Mouse (Mus musculus) megakaryocyte-erythroid progenitor cell, adult 5-6 weeks (primary cell): ENCODE data around the gene Tmem100. TPM values are rescaled to one million over a fixed set of nuclear protein-coding genes. Genes with fewer than 3 reads are reported as not detected.

ENCODE experiments used
- ATAC-seq: replicated peaks from 2 replicates; pipeline ENCODE4 v1.8.0; 2016; ENCODE audit warnings: mild to moderate bottlenecking, inconsistent platforms; ENCODE audit not compliant: severe bottlenecking, poor library complexity, low FRiP score, low TSS enrichment
- total RNA-seq, 2 experiments: library from RNA; stranded (forward) in 1 of 2; stranded (reverse) in 1 of 2; fragments of 200-1000, 215-1000 nt in 1 of 2; fragments of >200 nt in 1 of 2; fragmentation: Nextera tagmentation in 1 of 2; gene quantifications; 2 replicates each; pipeline ENCODE4 v1.2.3; 2014 to 2017

The Tmem100 gene
- total RNA-seq, 2 experiments from 2014 or later = not detected

DNA sequence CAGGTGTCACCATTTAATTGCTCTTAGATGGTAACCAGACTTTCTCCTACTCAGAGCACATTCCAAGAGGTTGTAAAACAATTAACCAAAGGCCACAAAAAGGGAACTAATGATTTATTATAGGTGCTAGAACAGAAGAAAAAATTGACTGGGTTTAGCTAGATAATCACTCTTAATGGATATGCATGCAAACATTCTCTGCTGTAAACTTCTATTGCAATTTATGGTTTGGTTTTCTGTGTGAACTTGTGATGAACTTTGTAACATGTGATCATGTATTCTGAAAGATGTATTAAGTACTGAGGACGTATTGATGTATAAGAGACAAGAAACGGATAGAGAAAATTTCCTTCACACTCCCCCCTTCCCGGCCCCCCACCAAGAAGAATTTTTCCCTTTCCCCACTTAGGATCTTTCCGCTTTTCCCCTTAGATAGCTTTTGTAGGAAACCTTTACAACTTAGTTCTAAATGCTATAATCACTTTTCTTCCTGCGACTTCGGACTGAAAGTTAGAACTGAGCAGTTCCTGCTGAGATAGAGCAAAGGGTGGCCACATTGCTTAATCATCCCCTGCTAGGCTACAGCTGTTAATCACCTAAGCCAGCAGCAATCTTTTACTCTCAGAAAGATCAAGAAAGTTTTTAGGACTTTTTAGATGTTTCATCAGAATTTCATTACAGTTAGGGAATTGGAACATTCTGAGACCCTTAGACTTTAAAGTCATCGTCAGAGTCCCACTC lies 22.2 kb upstream of the Tmem100 start:
- no peak for ATAC-seq

DNA sequence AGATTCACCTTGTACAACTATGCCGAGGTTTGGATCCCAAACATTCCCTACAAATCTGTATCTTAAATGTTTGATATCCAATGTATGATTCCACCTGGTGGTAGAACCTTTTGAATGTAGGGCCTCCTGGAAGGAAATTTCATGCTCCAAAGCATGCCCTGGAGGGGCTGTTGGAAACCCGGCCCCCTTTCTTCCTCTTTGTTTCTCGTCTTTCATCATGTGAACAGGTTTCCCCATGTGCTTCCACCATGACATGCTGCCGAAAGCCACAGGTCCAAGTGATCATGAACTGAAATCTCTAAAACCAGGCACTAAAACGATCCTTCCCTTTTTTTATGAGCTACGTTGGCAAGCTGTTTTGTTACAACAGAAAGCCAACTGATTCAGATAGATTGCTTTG lies 16.5 kb upstream of the Tmem100 start:
- ATAC-seq = no peak

GRCm38 (mm10) chr11:90015281-90015680 lies 14.9 kb upstream of the Tmem100 start:
- no peak for ATAC-seq

DNA sequence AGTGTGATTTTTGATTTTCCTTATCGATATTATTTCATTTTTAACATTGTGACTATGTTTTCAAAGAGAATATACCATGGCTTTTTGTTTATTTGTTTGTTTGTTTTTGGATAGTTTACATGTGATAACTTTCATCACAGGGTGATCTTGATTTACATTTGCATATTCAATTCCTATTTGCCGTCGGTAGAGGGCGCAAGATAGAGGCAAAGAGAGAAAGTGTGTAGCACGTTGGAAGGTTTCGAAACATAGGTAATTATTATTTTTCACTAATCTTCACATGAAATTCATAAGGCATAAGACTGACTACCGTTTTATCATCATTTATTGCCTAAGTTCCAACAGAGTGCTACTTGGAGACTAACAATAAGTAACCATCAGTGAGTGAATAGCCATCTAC lies 11.0 kb upstream of the Tmem100 start:
- peak; percentile 61; the same call in 1 of the 2 replicates for ATAC-seq

GRCm38 (mm10) chr11:90025891-90026801 lies 4.0 kb upstream of the Tmem100 start:
- ATAC-seq = no peak

DNA sequence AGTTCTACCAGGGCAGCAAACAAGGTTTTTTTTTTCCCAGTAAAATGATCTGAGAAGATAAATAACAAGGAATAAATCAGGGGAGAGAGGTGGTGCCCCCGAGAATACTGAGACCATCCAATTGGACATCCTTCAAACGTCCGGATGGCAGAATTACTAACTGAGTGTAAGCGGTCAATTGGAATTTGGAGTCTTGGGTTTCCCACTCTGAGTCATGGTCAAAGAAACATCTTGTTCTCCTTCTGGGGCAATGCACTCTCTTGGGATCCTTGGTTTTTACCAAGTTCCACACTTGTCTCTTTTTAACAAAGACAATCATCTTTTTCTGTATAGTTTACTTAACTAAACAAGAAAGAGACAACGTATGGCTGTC lies 3.4 kb upstream of the Tmem100 start:
- ATAC-seq = no peak

DNA sequence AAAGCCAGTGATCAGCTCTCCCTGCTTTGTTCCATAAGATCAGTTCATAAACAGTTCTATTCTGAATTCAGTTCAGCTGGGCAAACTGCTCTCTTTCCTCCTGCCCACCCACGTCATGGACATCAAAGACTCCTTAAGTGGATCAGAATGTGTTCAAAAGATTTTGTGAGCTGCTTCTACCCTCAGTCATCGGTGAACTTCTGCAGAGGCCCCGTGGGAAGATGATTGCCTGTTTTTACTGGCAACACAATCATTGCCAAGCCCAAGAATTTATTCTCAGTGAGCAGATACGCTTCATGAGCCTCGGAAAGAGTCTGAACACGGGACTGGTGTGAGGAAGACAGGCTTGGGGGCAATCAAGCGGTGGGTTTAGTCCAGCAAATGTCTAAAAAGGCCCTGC lies 2.9 kb upstream of the Tmem100 start:
- ATAC-seq = no peak

GRCm38 (mm10) chr11:90028746-90029145 lies 1.4 kb upstream of the Tmem100 start:
- no peak for ATAC-seq

DNA sequence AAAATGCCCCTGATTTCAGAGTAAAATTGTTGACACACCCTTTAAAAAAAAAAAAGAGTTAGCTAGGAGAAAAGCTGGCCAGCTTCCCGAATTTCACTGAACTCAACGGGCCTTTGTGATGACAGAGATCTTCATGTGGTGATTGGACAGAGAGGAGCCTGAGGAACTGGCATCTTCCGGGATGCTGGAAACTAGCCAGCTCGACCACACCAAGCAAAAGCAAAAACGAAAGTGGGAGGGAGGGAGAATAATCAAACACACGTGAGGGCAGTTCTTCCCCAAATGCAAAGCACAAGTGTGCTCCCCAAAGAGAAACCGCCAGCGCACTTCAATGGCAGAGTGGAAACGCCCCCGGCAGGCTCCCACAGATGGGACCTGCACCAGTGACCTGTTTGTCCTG lies 794 bp upstream of the Tmem100 start:
- peak; percentile 41; the same call in 1 of the 2 replicates for ATAC-seq

DNA sequence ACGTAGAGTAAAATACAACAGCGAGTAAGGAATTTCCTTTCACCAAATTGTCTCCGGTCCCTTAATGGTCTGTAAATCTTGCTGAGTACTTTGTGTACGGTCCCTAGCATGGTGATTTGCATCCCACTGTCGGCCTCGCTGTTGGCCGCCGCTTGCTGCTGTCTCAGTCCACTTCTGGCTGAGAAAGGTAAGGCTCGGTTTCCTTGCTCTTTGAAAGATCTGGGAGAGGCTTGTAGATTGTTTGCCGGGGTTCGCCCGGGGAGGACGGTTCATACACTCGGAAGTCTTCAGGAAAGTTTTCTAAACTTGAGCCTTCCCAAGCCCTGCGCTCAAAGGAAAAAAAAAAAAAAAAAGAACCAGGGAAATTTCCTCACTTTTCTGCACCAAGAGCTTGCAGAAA lies 409 bp downstream of the Tmem100 start:
- no peak for ATAC-seq

GRCm38 (mm10) chr11:90031076-90031475 lies 928 bp downstream of the Tmem100 start:
- no peak for ATAC-seq

GRCm38 (mm10) chr11:90032807-90033206 lies 2.7 kb downstream of the Tmem100 start:
- no peak for ATAC-seq

DNA sequence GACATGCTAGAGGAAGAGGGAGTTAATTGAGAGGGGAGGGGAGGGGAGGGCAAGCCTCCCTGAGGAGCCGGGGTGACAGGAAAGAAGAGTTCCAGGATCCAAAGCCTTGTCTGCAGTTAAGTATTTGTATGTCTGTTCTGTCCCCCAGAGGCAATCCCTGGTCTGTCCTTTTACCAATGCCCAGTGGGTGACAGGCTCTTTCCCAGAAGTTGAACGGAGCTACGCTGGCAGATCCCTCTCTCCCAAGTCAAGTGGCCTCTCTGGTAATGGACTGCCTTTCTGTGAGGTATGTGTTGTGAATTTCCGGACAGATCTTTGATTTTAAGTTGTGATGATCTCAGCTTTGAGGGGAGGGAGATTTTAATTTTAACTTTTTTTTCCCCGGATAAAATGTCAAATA lies 3.3 kb downstream of the Tmem100 start:
- no peak for ATAC-seq

DNA sequence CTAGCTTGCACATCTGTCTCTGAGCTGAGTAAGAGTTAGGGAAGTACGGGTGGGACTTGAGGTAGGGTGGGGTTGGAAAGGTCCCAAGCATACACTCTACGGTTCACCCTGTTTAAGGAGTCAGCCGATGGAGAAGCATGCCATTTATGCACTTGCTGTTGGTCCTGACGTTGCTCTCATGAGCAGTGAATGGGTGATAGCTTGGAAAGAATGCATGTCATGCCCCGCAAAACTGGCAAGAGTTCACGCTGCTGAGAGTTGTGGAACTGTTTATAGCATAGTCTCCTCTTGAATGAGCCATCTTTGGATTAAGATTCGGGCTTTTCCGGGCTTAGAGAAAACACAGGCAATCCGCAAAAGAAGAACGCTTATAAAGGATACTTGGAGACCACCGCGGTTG lies 4.5 kb downstream of the Tmem100 start:
- ATAC-seq = no peak

GRCm38 (mm10) chr11:90035532-90035931 lies 5.4 kb downstream of the Tmem100 start:
- no peak for ATAC-seq

DNA sequence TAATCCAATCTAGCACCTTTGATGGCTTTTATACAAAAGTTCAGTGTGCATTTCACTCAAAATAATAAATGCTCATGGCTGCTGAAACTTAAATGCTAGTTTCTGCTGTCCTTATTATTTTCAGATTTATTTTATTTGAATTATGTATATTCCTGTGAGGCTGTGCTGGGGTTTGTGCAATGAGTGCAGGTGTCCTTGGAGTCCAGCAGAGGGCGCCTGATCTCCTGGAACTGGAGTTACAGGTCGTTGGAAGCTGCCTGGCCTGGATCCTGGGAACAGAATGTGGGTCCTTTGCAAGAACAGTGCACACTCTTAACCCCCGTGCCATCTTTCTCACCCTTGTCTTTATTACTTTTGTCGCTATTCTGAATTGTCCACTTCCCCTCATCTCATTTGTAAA lies 6.3 kb downstream of the Tmem100 start:
- ATAC-seq = no peak

DNA sequence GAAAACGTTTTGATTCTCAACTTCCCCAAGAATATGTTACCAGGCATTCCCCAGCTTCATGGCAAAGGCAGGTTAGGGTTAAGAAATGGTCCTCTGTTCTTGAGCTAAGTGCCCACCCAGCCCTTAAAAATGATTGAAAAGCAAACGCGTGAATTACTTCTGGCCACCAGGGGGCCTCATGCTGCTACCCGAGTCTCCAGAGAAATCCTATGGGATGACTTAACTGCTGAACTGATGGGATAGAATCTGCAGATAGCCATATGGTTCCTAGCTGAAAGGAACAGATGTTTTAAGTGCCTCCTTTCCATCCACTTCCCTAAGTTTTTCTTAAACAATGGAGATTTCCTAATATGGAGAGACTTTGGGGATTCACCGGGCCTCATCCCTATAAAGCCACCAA lies 7.9 kb downstream of the Tmem100 start:
- no peak for ATAC-seq

DNA sequence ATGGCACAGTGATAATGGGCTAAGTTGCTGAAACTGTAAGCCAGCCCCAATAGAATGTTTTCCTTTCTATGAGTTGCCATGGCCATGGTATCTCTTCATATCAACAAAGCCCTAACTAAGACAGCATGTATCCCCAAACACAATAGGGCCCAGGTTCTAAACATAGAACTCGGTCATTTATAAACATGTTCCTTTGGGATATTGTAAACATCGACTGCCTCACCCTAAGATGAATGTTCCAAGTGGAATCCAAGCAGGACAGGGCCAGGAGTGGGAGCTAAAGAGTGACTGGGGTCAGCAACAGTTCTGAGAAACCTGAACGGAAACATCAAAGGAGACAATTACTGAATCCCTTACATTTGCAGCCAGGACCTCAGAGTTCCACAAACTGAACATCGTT lies 14.3 kb downstream of the Tmem100 start:
- ATAC-seq = no peak

DNA sequence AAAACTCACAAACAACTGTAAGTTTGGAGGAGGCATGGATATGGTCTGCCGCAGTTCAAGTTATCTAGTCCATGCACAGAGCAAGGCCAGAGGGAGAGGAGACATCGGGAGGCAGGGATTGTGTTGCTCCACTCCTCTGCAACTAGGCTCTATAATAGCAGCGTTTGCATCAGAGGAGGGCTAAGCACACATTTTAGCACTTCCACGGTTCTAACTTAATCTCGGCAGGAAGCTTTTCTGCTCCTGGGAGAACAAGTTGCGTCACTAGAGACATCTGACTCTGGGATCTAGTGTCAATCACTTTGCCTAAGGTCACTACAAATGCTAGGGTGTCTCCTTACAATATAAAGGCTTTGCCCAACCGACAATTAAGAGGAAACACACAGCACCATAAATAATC lies 16.1 kb downstream of the Tmem100 start:
- ATAC-seq = no peak

DNA sequence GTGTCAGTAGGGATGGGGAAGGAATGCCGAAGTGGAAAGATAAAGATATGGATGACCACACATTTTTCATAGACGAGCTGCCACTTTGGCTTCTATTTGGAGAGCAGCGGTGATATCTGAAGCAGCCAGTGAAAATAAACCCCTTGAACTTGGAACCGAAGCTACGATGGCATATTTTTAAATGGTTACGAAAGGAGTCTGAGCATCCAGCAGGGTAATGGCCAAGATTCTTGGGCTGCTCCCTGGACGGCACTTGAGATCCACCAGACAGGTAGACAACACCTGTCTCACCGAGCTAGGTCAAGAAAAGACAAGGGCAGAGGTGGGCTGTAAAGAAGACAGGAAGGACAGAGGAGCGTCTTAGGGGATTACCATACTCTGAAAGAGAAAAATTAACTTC lies 17.1 kb downstream of the Tmem100 start:
- ATAC-seq = no peak

- no peak for ATAC-seq
Observed at GRCm38 (mm10) chr11:90050016-90050415, 19.9 kb downstream of the Tmem100 start.
